Mouse (Mus musculus): ENCODE results near the gene Col9a2. TPM values are rescaled to one million over a fixed set of nuclear protein-coding genes. Genes with fewer than 3 reads are reported as not detected.
A peak's percentile ranks its signal among the peaks of the same experiment; 100 is the strongest.

Col9a2 gene
- total and polyA plus RNA-seq, 3 experiments: 0.31 TPM; not detected in 2

- no peak overlapping the region for H3K4me3 ChIP-seq
- DNase-seq: no peak
- WGBS: 72% methylated on average over 1 of the region's 1 CpGs
- TF ChIP-seq POLR2A (IDR thresholded peaks at IDR 0.05; ENCODE audit: insufficient read depth, low read depth, low read length) (no peak), EP300 (IDR thresholded peaks at IDR 0.05; ENCODE audit: insufficient read depth, low read depth, low read length) (no peak), CTCF (IDR thresholded peaks at IDR 0.05) (no peak)
- no peaks in the 10 kb centered on the region for H3K27me3 ChIP-seq (ENCODE audit: control insufficient read depth, insufficient read depth, low read length)
- H3K36me3 ChIP-seq (ENCODE audit: control insufficient read depth, insufficient read depth, low read length): no peaks in the 10 kb centered on the region
- no peak overlapping the region for H3K9ac ChIP-seq (ENCODE audit: low read depth, low read length)
- intact Hi-C loops (cut with DNase I): loop anchor here (2.0 kb wide), 1 partner anchor 205 kb away; no protein-coding TSS in a partner anchor
- no peak overlapping the region for H3K27ac ChIP-seq
- no peaks in the 10 kb centered on the region for H3K4me1 ChIP-seq (ENCODE audit: control insufficient read depth, insufficient read depth, low read length)
- H3K79me2 ChIP-seq (replicated peaks; ENCODE audit: control insufficient read depth, insufficient read depth, low read length): no peaks in the 10 kb centered on the region
Measured at GRCm38 (mm10) chr4:121028146-121028545, 11.0 kb upstream of the Col9a2 start.

- no peak overlapping the region for H3K4me3 ChIP-seq
- no peak overlapping the region for H3K27ac ChIP-seq
- H3K27me3 ChIP-seq (ENCODE audit: control insufficient read depth, insufficient read depth, low read length): no peaks in the 10 kb centered on the region
- H3K9ac ChIP-seq (ENCODE audit: low read depth, low read length): no peak overlapping the region
- H3K79me2 ChIP-seq (replicated peaks; ENCODE audit: control insufficient read depth, insufficient read depth, low read length): no peaks in the 10 kb centered on the region
- H3K36me3 ChIP-seq (ENCODE audit: control insufficient read depth, insufficient read depth, low read length): no peaks in the 10 kb centered on the region
- intact Hi-C loops (cut with DNase I): loop anchor here (2.0 kb wide), 1 partner anchor 204 kb away; no protein-coding TSS in a partner anchor
- WGBS: 31% methylated on average over 14 of the region's 14 CpGs
- DNase-seq: peak; percentile 36 to 66
- TF ChIP-seq CTCF (IDR thresholded peaks at IDR 0.05): peak; percentile 83
- no peak for TF ChIP-seq EP300 (IDR thresholded peaks at IDR 0.05; ENCODE audit: insufficient read depth, low read depth, low read length)
- TF ChIP-seq POLR2A (IDR thresholded peaks at IDR 0.05; ENCODE audit: insufficient read depth, low read depth, low read length): no peak
- H3K4me1 ChIP-seq (ENCODE audit: control insufficient read depth, insufficient read depth, low read length): no peaks in the 10 kb centered on the region
Measured at GRCm38 (mm10) chr4:121028659-121029392, 10.4 kb upstream of the Col9a2 start.

- no peak overlapping the region for H3K9ac ChIP-seq (ENCODE audit: low read depth, low read length)
- WGBS: 69% methylated on average over 3 of the region's 3 CpGs
- H3K79me2 ChIP-seq (replicated peaks; ENCODE audit: control insufficient read depth, insufficient read depth, low read length): no peaks in the 10 kb centered on the region
- no peaks in the 10 kb centered on the region for H3K27me3 ChIP-seq (ENCODE audit: control insufficient read depth, insufficient read depth, low read length)
- intact Hi-C loops (cut with DNase I): loop anchor here (2.0 kb wide), 2 partner anchors 43 to 203 kb away; no protein-coding TSS in a partner anchor
- TF ChIP-seq POLR2A (IDR thresholded peaks at IDR 0.05; ENCODE audit: insufficient read depth, low read depth, low read length) (no peak), CTCF (IDR thresholded peaks at IDR 0.05) (peak; percentile 47)
- H3K4me1 ChIP-seq (ENCODE audit: control insufficient read depth, insufficient read depth, low read length): no peaks in the 10 kb centered on the region
- DNase-seq: no peak
- no peaks in the 10 kb centered on the region for H3K36me3 ChIP-seq (ENCODE audit: control insufficient read depth, insufficient read depth, low read length)
- H3K27ac ChIP-seq: no peak overlapping the region
- H3K4me3 ChIP-seq: no peak overlapping the region
Measured at GRCm38 (mm10) chr4:121029632-121030031, 9.6 kb upstream of the Col9a2 start.

- Histone ChIP-seq H3K9ac (ENCODE audit: low read depth, low read length) (no peak overlapping the region), H3K4me1 (ENCODE audit: control insufficient read depth, insufficient read depth, low read length) (no peaks in the 10 kb centered on the region), H3K36me3 (ENCODE audit: control insufficient read depth, insufficient read depth, low read length) (no peaks in the 10 kb centered on the region), H3K27ac (no peak overlapping the region), H3K79me2 (replicated peaks; ENCODE audit: control insufficient read depth, insufficient read depth, low read length) (no peaks in the 10 kb centered on the region), H3K4me3 (no peak overlapping the region), H3K27me3 (ENCODE audit: control insufficient read depth, insufficient read depth, low read length) (no peaks in the 10 kb centered on the region)
- no peak for TF ChIP-seq POLR2A (IDR thresholded peaks at IDR 0.05; ENCODE audit: insufficient read depth, low read depth, low read length)
- no peak for TF ChIP-seq EP300 (IDR thresholded peaks at IDR 0.05; ENCODE audit: insufficient read depth, low read depth, low read length)
- TF ChIP-seq CTCF (IDR thresholded peaks at IDR 0.05): peak; percentile 51
- WGBS: 68% methylated on average over 4 of the region's 4 CpGs
- intact Hi-C loops (cut with DNase I): loop anchor here (2.0 kb wide), 1 partner anchor 45 kb away; no protein-coding TSS in a partner anchor
- DNase-seq: no peak
Measured at GRCm38 (mm10) chr4:121031440-121031839, 7.7 kb upstream of the Col9a2 start.

GRCm38 (mm10) chr4:121033006-121033405 lies 6.2 kb upstream of the Col9a2 start:
- no peak for DNase-seq
- H3K27me3 ChIP-seq (ENCODE audit: control insufficient read depth, insufficient read depth, low read length): no peaks in the 10 kb centered on the region
- WGBS: 73% methylated on average over 2 of the region's 2 CpGs
- no peak overlapping the region for H3K27ac ChIP-seq
- no peak overlapping the region for H3K4me3 ChIP-seq
- intact Hi-C loops (cut with DNase I): no loop called here
- H3K9ac ChIP-seq (ENCODE audit: low read depth, low read length): no peak overlapping the region
- H3K79me2 ChIP-seq (replicated peaks; ENCODE audit: control insufficient read depth, insufficient read depth, low read length): no peaks in the 10 kb centered on the region
- H3K36me3 ChIP-seq (ENCODE audit: control insufficient read depth, insufficient read depth, low read length): no peaks in the 10 kb centered on the region
- H3K4me1 ChIP-seq (ENCODE audit: control insufficient read depth, insufficient read depth, low read length): no peaks in the 10 kb centered on the region
- no peak for TF ChIP-seq EP300 (IDR thresholded peaks at IDR 0.05; ENCODE audit: insufficient read depth, low read depth, low read length)
- TF ChIP-seq POLR2A (IDR thresholded peaks at IDR 0.05; ENCODE audit: insufficient read depth, low read depth, low read length): no peak
- peak; percentile 51 for TF ChIP-seq CTCF (IDR thresholded peaks at IDR 0.05)

GRCm38 (mm10) chr4:121040323-121040722 lies 1.1 kb downstream of the Col9a2 start:
- H3K4me3 ChIP-seq: no peak overlapping the region
- H3K79me2 ChIP-seq (replicated peaks; ENCODE audit: control insufficient read depth, insufficient read depth, low read length): no peaks in the 10 kb centered on the region
- H3K27ac ChIP-seq: no peak overlapping the region
- intact Hi-C loops (cut with DNase I): no loop called here
- H3K36me3 ChIP-seq (ENCODE audit: control insufficient read depth, insufficient read depth, low read length): no peaks in the 10 kb centered on the region
- no peak overlapping the region for H3K9ac ChIP-seq (ENCODE audit: low read depth, low read length)
- H3K4me1 ChIP-seq (ENCODE audit: control insufficient read depth, insufficient read depth, low read length): peaks cover 2% of the 10 kb centered on the region; the same call in 1 of the 2 replicates
- H3K27me3 ChIP-seq (ENCODE audit: control insufficient read depth, insufficient read depth, low read length): peaks cover 4% of the 10 kb centered on the region
- 49% methylated on average over 14 of the region's 14 CpGs for WGBS
- TF ChIP-seq POLR2A (IDR thresholded peaks at IDR 0.05; ENCODE audit: insufficient read depth, low read depth, low read length) (no peak), CTCF (IDR thresholded peaks at IDR 0.05) (no peak), EP300 (IDR thresholded peaks at IDR 0.05; ENCODE audit: insufficient read depth, low read depth, low read length) (no peak)
- DNase-seq: no peak
